Mouse (Mus musculus) hindbrain, embryonic 10.5 days (tissue): ENCODE results near the gene Prtn3. TPM values are rescaled to one million over a fixed set of nuclear protein-coding genes. Genes with fewer than 3 reads are reported as not detected.

Experiments
- DNase-seq: peaks from one replicate; pipeline ENCODE4 v3.0.0-alpha.2; 2017; ENCODE audit warnings: low spot score
- H3K27ac ChIP-seq: fragments of 300-500 bp; sonication (generic); 2 replicates; pipeline ENCODE4 v1.5.1; 2016; ENCODE audit warnings: mild to moderate bottlenecking, moderate library complexity
- H3K27me3 ChIP-seq: fragments of 300-500 bp; sonication (generic); 2 replicates; pipeline ENCODE4 v1.6.1; 2016; ENCODE audit warnings: mild to moderate bottlenecking; ENCODE audit not compliant: poor library complexity, insufficient read depth, severe bottlenecking
- H3K36me3 ChIP-seq: fragments of 300-500 bp; sonication (generic); 2 replicates; pipeline ENCODE4 v1.6.1; 2016; ENCODE audit warnings: mild to moderate bottlenecking, moderate library complexity
- H3K4me1 ChIP-seq: fragments of 300-500 bp; sonication (generic); replicated peaks from 2 replicates; pipeline ENCODE4 v1.6.1; 2016; ENCODE audit warnings: mild to moderate bottlenecking
- H3K4me3 ChIP-seq: fragments of 300-500 bp; sonication (generic); 2 replicates; pipeline ENCODE4 v1.5.1; 2016; ENCODE audit warnings: mild to moderate bottlenecking, moderate library complexity
- H3K9me3 ChIP-seq: fragments of 300-500 bp; sonication (generic); 2 replicates; pipeline ENCODE4 v1.6.1; 2016; ENCODE audit warnings: mild to moderate bottlenecking, moderate library complexity
- WGBS: fragments of 180-500 bp; shearing (Covaris S2); methylation state at CpG from one replicate; pipeline ENCODE4 v1.1.7; 2016; 5-methylcytosine and 5-hydroxymethylcytosine counted together
- polyA plus RNA-seq: library from polyadenylated mRNA; unstranded; fragments of >200 nt; fragmentation: Nextera tagmentation; extraction: Ambion mirVana; gene quantifications from 2 replicates; pipeline ENCODE4 v1.2.1, GENCODE M21; 2016

Prtn3 gene
- 10.0 and 15.1 TPM in 2 replicates for polyA plus RNA-seq

DNA sequence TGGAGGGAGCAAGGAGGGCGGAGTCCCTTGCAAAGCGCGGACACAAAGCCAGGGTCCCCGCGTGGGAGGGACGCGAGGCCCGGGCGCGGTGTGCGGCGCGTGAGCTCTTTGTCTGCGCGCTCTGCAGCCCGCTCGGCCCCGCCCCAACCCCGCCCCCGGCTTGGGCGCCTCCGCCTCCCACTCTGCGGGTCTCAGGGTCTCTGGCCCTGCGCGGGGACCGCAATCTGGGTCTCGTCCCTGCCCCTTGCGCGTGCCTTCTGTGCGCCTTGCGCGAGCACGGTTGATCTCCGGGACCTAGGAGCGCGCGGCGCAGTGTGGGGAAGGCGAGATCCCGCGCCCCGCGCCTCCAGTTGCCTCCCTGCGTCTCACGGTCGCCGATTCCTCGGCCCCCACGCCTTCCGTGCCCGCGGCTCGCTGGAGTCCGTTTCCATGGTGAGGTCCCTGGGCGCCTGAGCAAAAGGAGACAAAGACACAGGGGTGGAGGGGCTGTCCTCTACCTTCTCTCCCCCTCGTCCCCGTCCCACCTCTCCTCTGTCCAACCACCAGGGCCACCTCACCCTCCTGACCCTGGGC, at the start of gene Prtn3, which contains the start of gene Plppr3:
Gene Prtn3, plus strand, starts transcription at position 187 of the 573 bp plus-strand sequence.
Gene Plppr3, minus strand, starts transcription at position 345 of the 573 bp plus-strand sequence.
- Histone ChIP-seq H3K27ac (peak within 1 kb of the TSS; percentile 98), H3K9me3 (no peaks in the 10 kb centered on the region), H3K4me3 (peak within 1 kb of the TSS; percentile 75), H3K27me3 (peaks cover 24% of the 10 kb centered on the region), H3K36me3 (peaks cover 34% of the 10 kb centered on the region), H3K4me1 (peaks cover 47% of the 10 kb centered on the region)
- peak; percentile 82 for DNase-seq
- WGBS = under 1% methylated on average over 57 of the region's 57 CpGs

DNA sequence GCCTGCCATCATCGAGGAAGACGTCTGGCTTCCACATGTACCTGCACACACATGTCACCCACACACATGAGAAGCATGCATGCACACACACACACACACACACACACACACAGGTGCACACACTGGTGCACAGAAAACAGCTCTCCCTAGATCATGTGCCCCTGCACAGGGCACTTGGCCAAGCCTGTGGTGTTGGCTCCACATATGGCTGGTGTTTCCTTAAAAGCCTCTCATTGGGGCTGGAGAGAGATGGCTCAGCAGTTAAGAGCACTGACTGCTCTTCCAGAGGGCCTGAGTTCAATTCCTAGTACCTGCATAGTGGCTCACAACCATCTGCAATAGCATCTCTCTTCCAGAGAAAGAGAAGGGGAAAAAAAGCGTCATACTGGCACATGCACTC, 42.7 kb upstream of the Prtn3 start:
- no peak overlapping the region for H3K4me3 ChIP-seq
- DNase-seq = no peak
- 93% methylated on average over 3 of the region's 3 CpGs for WGBS
- no peaks in the 10 kb centered on the region for H3K36me3 ChIP-seq
- 0 out of 2 replicates have a peak, but pooled peaks cover 5% of the 10 kb centered on the region for H3K9me3 ChIP-seq
- peaks cover 6% of the 10 kb centered on the region; the same call in 1 of the 2 replicates for H3K27me3 ChIP-seq
- no peak overlapping the region for H3K27ac ChIP-seq
- peaks cover 8% of the 10 kb centered on the region for H3K4me1 ChIP-seq

DNA sequence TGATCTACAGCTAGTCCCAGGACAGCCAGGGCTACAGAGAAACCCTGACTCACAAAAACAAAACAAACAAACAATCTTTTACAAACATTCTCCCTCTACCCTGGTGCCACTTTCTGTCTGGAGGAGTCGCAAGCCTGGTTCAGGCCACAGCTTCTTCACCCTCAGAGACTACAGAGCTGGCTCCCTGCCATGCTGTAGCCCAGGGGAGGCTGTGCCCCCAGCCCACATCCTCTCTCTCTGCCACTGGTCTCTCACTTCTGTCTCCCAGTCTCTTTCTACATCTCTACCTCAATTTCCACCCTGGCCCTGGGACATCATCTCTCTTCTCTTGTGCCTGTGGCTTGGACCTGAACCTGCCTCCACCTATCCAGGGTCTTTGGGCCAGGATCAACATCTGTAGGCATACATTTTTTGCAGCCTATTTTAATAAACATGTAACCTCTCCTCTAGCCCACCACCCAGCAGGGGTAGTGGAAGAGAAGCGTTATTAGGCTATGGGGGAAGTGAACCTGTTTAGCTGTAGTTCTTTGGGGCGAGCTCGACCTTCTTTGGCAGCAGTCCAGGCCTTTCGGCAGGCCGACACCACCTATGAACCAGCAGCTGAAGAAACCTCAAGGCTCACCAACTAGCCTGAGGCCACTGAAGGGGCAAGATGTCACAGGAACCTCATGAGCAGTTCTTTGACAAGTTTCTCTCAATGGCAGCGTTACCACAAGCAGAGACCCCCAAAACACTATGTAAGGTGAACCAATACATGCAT, 42.1 kb upstream of the Prtn3 start:
- Histone ChIP-seq H3K27ac (no peak overlapping the region), H3K27me3 (peaks cover 6% of the 10 kb centered on the region; the same call in 1 of the 2 replicates), H3K4me1 (peaks cover 8% of the 10 kb centered on the region), H3K36me3 (no peaks in the 10 kb centered on the region), H3K4me3 (no peak overlapping the region), H3K9me3 (0 out of 2 replicates have a peak, but pooled peaks cover 1% of the 10 kb centered on the region)
- DNase-seq = no peak
- 85% methylated on average over 7 of the region's 7 CpGs for WGBS

DNA sequence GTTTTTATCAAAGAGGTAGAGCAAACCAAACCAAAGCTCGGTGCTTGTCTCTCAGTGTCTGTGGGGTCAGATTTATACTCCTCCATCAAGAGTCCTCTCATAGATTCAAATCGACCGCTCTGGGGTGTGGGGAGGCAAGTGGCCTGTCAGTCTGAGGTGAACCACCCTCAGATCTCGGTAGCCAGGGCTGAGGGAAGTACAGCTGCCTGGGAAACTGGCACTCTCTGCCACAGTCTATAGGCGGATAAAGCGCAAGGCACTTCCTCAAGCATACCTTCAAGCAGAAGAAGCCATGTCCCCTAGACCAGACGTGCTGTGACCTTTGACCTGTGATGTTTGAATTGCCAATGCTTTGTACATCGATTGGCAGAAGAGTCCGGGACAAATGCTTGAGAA, 41.5 kb upstream of the Prtn3 start:
- Histone ChIP-seq H3K27me3 (peaks cover 6% of the 10 kb centered on the region; the same call in 1 of the 2 replicates), H3K4me1 (peaks cover 8% of the 10 kb centered on the region), H3K4me3 (no peak overlapping the region), H3K9me3 (no peaks in the 10 kb centered on the region), H3K36me3 (no peaks in the 10 kb centered on the region), H3K27ac (no peak overlapping the region)
- WGBS = 71% methylated on average over 9 of the region's 9 CpGs
- no peak for DNase-seq

DNA sequence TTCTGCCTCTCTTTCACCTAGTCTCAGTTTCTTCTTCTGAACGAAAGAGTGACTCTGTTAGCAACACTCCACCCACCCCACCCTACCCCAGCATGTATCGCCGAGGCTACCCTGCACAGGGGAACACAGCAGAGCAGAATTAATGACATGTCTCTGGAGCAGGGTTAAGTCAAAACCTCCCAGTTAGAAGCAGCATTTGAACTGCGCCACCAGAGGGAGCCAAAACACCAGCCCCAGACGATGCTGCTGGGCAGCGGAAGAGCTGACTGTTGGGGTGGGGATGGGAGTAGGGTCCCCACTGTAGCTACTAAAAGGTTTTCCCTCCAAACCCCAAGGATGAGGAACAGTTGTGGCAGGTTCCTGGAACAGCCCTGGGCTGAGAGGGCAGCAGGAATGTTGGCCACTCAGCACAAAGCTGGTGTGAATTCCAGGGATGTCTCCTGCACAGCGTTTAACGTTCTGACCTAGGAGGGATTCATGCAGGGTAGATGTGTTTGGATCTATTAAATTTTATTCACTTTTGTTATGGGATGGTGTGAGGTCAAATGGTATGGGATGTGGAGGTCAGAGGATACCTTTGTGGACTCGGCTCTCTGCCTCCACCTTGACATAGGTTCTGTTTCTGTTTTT, 39.4 kb upstream of the Prtn3 start:
- Histone ChIP-seq H3K4me3 (no peak overlapping the region), H3K4me1 (peaks cover 7% of the 10 kb centered on the region), H3K36me3 (no peaks in the 10 kb centered on the region), H3K9me3 (no peaks in the 10 kb centered on the region), H3K27ac (no peak overlapping the region), H3K27me3 (peaks cover 6% of the 10 kb centered on the region; the same call in 1 of the 2 replicates)
- DNase-seq = peak; percentile 82
- WGBS = 25% methylated on average over 9 of the region's 9 CpGs

DNA sequence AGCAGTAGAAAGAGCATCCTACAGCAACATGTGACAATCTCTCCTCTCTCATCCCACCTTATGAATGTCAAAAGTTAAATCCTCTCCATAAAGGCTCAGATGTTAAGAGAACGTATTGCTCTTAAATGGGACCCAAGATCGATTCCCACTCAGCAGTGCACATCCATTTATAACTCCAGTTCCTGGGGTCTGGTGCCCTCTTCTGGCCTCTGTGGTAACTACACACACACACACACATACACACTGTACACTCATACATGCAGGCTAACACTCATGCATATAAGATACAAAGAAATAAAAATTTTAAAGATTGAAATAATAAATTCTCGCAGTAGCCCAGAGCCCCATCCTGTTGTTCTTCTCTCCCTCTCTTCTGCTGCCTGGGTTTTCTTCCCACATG, 37.4 kb upstream of the Prtn3 start:
- Histone ChIP-seq H3K4me3 (no peak overlapping the region), H3K36me3 (no peaks in the 10 kb centered on the region), H3K9me3 (no peaks in the 10 kb centered on the region), H3K4me1 (peaks cover 21% of the 10 kb centered on the region), H3K27ac (no peak overlapping the region), H3K27me3 (no peaks in the 10 kb centered on the region)
- no peak for DNase-seq
- 92% methylated on average over 3 of the region's 3 CpGs for WGBS

DNA sequence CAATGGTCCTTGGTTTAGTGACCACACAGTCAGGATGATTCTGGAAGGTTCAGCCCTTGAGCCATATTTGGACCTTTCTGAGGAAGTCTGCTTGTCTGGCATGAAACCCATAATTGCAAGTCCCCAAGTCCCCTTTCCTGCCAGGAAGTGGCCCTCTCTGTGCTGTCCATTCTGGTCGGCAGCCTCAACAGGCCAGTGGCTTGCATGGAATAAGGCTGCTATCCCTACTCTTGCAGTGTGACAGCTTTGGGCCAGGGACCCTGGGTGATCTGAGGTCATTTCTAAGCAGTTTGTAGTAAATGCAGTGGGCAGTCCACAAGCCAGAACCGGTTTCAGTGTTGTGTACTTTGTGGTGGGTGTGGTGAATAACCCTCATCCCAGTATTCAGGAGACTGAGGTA, 36.1 kb upstream of the Prtn3 start:
- peaks cover 30% of the 10 kb centered on the region for H3K4me1 ChIP-seq
- H3K9me3 ChIP-seq = no peaks in the 10 kb centered on the region
- H3K27ac ChIP-seq = no peak overlapping the region
- H3K4me3 ChIP-seq = no peak overlapping the region
- H3K27me3 ChIP-seq = no peaks in the 10 kb centered on the region
- H3K36me3 ChIP-seq = no peaks in the 10 kb centered on the region
- 70% methylated on average over 2 of the region's 2 CpGs for WGBS
- DNase-seq = no peak

DNA sequence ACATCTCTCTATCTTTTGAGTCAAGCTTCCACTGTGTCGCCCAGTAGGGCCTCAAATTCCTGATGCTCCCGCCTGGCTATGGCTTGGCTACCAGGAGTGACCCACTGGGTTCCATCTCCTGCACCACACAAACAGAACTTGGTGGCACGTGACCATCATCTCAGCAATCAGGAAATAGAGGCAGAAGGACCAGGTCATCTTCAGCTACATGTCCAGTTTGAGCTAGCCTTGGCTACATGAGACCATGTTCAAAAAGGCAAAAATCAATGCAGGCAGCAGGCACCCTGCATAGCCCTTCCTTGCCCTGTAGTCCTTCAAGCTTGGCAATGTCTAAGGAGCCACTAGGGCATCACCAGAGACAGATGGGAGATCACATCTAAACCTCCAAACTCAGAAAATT, 34.2 kb upstream of the Prtn3 start:
- H3K27ac ChIP-seq = peak overlapping the region; percentile 91
- H3K27me3 ChIP-seq = no peaks in the 10 kb centered on the region
- 82% methylated on average over 3 of the region's 3 CpGs for WGBS
- H3K4me1 ChIP-seq = peaks cover 34% of the 10 kb centered on the region
- H3K9me3 ChIP-seq = no peaks in the 10 kb centered on the region
- H3K4me3 ChIP-seq = peak overlapping the region; percentile 52
- no peak for DNase-seq
- no peaks in the 10 kb centered on the region for H3K36me3 ChIP-seq

DNA sequence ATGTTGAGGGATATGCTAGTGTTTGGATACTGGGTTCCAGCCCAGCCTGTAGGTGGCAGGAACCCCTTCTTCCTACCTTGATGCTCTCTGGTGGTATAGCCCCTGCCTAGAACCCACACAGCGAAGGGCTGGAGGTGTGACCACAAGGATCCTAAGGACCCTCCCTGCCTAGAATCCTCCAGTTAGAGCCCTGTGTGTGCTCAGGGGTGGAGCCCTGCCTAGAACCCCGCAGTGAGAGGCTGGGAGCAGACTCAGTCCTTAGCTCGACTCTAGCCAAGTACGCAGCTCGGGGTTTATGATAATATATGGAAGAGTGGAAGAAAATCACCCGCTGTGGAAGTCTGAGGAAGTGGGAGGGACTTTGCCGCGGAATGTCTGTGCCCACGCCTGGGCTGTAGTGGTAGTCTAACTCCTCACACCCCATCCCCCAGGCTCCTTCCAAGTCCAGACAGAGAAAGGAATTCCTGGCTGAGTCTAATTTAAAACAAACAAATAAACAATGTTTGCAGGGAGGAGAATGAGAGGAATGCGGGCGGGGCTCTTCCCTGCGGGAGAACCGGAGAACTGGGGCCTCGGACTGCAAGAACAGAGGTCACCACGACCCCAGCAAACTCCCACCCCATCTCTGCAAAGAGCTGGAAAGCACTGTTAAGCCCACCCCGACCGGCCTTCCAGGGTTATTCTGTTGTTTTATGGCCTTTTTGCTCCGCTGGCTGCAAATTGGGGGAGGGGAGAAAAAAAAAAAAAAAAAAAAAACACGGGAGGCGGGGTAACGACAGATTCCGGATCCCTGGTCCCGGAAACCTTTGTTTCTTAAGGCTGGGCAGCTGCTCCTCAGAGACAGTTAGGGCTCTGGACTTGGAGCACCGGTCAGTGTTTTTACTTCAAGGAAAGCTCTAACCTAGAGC, 33.4 kb upstream of the Prtn3 start:
- H3K4me3 ChIP-seq = peak overlapping the region; percentile 52
- H3K27me3 ChIP-seq = no peaks in the 10 kb centered on the region
- no peaks in the 10 kb centered on the region for H3K9me3 ChIP-seq
- peak overlapping the region; percentile 91 for H3K27ac ChIP-seq
- H3K4me1 ChIP-seq = peaks cover 35% of the 10 kb centered on the region
- DNase-seq = peak; percentile 74
- no peaks in the 10 kb centered on the region for H3K36me3 ChIP-seq
- WGBS = under 1% methylated on average over 24 of the region's 24 CpGs

DNA sequence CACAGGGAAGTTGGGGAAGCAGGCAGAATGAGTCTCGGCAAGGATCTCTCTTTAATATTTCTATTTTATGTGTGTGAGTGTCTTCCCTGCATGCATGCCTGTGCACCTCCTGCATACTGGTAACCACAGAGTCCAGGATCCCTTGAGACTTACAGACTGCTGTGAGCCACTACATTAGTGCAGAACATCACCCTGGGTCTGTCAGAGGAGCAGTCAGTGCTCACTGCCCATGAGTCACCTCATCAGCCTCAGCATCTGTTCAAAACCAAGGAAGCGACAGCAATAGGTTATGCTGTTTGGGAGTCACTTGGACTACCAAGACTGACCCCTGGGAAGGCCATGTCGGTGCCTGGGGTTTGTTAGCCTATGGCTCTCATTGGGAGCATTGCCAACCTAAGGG, 32.0 kb upstream of the Prtn3 start:
- Histone ChIP-seq H3K4me3 (no peak overlapping the region), H3K27ac (no peak overlapping the region), H3K36me3 (no peaks in the 10 kb centered on the region), H3K9me3 (no peaks in the 10 kb centered on the region), H3K4me1 (peaks cover 41% of the 10 kb centered on the region), H3K27me3 (no peaks in the 10 kb centered on the region)
- 75% methylated on average over 3 of the region's 3 CpGs for WGBS
- no peak for DNase-seq

DNA sequence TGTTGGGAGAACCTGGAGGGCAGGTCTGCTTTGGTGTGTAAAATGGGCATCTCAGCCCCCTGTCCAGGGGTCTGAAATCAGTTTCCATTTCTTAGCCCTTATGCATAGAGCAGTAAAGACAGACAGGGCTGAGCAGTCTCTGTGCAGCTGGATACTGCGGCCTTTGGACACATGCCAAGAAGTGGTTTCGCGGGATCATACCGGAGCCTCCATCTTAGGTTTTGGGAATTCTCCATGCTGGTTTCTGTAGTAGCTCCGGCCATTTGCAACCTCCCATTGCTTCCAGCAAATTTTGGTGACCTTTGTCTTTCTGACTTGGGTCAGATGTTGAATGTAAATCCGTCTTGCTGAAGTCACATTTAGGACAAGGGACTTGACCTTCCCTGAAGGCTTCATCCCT, 30.8 kb upstream of the Prtn3 start:
- no peaks in the 10 kb centered on the region for H3K27me3 ChIP-seq
- H3K27ac ChIP-seq = 0 out of 2 replicates have a peak overlapping the region, but pooled peaks have one; percentile 29
- H3K4me1 ChIP-seq = peaks cover 46% of the 10 kb centered on the region
- no peak for DNase-seq
- H3K36me3 ChIP-seq = no peaks in the 10 kb centered on the region
- no peaks in the 10 kb centered on the region for H3K9me3 ChIP-seq
- WGBS = 82% methylated on average over 6 of the region's 6 CpGs
- no peak overlapping the region for H3K4me3 ChIP-seq

DNA sequence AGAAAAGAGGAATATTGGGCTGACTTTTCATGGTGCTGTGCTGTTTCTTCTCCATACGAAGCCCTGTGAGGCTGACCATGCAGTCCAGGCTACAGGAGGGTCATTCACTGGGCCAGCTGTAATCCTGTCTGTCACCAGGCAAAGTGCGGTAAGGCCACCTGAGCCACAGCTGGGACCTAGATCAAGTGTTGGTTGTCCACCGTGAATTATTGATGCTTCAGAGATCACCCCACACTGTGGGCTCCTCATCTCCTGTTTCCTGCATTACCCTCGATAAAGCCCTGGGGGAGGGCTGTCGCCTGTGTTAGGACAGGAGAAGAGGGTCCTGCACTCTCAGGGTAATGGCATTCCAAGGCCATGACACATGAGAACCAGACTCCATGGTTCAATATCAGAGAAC, 27.7 kb upstream of the Prtn3 start:
- Histone ChIP-seq H3K9me3 (no peaks in the 10 kb centered on the region), H3K27ac (peak overlapping the region; percentile 23; the same call in 1 of the 2 replicates), H3K4me3 (no peak overlapping the region), H3K27me3 (no peaks in the 10 kb centered on the region), H3K4me1 (peaks cover 36% of the 10 kb centered on the region), H3K36me3 (0 out of 2 replicates have a peak, but pooled peaks cover 9% of the 10 kb centered on the region)
- no peak for DNase-seq
- WGBS = 66% methylated on average over 5 of the region's 5 CpGs
